Mouse (Mus musculus) mesoderm, embryonic 11.5 days (tissue): Measurements from ENCODE around the gene Sema5a.

Experiments used
- DNase-seq: peaks from one replicate; pipeline ENCODE4 v3.0.0-alpha.2; 2012; ENCODE audit warnings: low read depth, low spot score

Gene Sema5a

DNA sequence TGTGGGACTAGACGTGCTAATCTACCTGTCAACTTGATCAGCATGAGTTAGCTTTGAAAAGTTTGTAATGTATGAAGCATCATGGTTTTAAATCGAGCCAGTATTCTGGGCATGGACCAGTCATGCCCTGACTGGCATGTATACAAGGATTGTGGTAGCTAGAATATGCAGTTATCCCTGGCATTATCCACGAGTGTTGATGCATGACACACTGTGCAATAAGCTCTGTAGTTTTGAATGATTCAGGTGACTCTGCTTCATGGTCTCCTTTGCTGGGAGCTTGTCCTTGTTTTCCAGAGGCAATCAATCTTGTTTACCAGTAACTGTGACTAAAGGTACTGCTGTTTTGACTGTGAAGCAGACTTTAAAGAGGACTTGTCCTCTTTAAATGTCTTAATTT lies 293.5 kb downstream of the Sema5a start:
- DNase-seq: no peak

DNA sequence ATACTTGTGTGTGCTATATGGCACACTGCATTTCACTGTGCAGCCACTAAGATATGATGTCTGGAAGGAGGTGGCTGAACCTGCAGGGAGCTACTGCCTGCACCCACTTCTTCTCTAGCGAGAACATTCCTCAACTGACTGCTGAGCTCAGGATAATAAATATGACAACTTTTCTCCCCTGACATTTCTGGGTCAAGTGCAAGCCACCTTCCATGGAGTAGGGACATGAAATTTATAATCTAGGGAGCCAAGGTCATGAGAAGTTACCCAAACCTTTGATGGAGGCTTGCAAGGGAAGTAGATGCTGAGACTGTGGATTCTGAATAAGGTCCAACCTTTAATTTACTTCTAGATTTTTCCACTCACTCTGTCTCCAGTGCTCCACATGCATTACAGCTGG lies 298.1 kb downstream of the Sema5a start:
- DNase-seq: peak; percentile 35

- DNase-seq: no peak
These were observed 298.6 kb downstream of the Sema5a start for GRCm38 (mm10) chr15:32543181-32543580.

GRCm38 (mm10) chr15:32545455-32545854 lies 300.8 kb downstream of the Sema5a start:
- no peak for DNase-seq

- DNase-seq: no peak
These were observed 302.1 kb downstream of the Sema5a start for GRCm38 (mm10) chr15:32546746-32547145.

- no peak for DNase-seq
These were observed 314.3 kb downstream of the Sema5a start for GRCm38 (mm10) chr15:32558925-32559324.

DNA sequence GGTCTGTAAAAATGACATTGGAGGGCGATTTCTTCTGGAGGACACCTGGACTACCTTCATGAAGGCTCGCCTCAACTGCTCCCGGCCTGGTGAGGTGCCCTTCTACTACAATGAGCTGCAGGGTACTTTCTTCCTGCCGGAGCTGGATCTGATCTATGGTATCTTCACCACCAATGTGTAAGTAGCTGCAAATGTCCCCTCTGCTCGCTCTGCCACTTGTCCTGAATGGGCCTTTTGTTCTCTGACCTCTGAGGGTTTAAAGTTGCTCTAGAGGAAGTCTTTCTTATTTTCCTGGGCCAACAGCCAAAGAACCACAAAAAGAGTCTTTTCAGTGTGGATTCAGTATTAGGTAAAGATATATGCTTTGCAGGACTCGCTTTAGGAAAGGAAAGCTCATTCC lies 318.0 kb downstream of the Sema5a start:
- peak; percentile 23 for DNase-seq

- no peak for DNase-seq
These were observed 323.7 kb downstream of the Sema5a start for GRCm38 (mm10) chr15:32568181-32568857.

DNA sequence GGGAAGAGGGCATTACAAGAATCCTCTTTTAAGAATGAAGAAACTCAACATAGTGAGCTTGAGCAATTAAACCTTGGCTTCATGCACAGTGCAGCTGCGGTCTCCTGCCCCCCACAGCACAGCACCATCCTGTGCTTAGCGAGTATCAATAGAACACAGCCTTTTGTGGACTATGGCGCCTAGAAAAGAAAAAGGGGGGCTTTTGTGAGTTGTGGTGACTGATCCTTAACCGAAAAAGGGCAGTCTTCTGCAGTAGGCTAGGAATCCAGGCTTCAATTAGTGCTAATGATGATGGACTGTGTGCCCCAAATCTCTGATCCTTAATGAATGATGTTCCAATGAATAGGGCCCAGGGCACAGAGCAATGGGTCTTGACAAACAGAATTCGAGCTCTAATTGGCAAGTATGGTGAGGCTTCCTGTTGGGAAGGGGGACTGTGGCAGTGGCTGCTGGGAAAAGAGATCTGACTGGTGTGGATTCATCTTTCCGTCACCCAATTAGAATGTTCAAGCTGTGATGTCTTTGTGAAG lies 324.3 kb downstream of the Sema5a start:
- no peak for DNase-seq

DNA sequence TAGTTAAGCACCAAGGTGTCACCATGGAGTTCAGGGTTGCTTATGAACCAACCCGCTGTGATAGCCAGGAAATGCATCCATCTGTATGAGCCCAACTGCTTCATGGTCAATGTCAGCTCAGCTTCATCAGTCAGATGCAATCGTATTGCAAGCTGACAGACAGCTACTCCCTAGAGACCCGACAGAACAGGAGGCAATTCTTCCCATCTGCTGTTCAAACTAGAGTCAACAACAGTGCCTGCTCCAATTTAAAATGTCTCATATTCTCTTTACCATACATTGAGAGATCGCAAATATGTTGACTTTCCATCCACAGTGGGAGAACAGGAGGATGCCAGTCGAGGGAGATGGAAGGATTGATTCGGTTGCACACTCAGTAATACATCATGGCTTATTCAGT lies 329.7 kb downstream of the Sema5a start:
- DNase-seq: peak; percentile 12

GRCm38 (mm10) chr15:32575212-32575611 lies 330.6 kb downstream of the Sema5a start:
- no peak for DNase-seq

DNA sequence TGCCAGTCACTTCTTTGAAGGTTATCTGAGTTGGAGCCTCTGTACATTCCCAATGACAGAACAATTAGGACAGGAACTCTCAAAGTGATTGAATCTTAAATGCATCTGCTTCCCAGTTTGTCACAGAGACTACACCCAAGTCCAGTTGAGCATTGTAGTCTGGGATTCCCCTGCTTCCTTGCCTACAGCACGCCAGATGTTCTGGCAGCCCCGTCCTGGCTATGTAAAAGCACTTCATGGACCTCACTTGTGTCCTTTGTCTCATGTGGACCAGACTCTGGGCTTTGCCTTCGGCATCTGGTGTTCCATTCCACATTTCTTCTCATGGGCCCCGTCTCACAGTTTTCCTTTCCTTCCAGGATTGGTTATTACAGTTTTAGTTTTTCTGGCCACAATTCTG lies 334.7 kb downstream of the Sema5a start:
- DNase-seq: no peak

DNA sequence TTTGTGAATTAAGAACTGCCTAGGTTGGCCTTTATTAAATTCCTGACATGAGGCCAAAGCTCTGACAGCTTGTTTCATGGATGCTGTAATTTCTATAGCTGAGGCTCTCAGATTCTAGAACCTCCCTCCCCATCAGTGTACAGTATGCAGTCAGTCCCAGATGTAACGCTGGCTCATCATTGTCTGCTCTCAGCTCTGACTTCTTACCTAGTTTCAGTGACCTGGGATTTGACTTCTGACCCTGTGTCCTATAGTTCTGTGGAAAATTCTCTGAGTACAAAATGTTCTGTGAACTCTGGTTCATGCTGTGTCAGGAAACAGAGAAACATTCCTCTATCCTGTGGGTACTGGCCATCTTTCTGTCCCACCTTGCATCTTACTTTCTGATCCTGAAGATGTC lies 346.0 kb downstream of the Sema5a start:
- no peak for DNase-seq

GRCm38 (mm10) chr15:32593746-32594145 lies 349.1 kb downstream of the Sema5a start:
- DNase-seq: no peak

DNA sequence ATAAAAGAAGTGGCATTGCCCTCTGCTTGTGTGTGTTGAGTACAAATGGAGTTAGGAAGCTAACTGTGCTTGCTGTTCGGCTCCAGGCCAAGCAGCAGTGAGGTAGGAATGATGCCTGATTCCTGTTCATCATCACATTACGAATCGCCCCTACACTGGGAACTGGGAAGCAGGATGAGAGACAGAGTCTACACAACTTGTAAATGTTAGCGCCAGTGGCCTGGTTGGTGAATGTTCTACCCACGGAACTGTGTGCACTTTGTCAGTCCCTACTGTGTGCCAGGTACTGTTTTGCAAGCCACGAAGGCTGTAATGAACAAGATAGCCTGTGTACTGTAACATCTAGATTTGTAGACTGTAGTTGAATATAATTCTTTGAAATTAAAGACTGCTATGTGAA lies 352.0 kb downstream of the Sema5a start:
- DNase-seq: no peak

GRCm38 (mm10) chr15:32597189-32597588 lies 352.6 kb downstream of the Sema5a start:
- no peak for DNase-seq

GRCm38 (mm10) chr15:32607236-32607635 lies 362.6 kb downstream of the Sema5a start:
- no peak for DNase-seq

DNA sequence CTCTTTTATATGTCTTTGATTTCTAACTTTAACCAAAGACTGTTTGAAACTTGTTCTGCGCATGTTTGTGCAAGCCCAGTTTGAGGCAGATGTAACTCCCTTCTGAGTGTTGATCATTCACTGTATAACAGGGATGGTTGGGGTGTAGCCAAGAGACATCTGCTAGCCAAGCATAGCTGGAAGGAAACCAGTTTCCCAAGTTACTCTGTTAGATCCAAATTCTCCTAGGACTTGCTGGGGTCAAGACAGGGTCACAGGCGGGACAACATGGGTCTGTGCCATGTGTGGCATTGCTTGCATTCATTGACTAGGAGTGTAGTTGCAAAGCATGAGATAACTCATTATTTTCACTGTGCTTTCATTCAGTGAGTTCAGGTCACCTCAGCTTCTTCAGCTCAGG lies 366.2 kb downstream of the Sema5a start:
- DNase-seq: no peak

GRCm38 (mm10) chr15:32611201-32611600 lies 366.6 kb downstream of the Sema5a start:
- no peak for DNase-seq

DNA sequence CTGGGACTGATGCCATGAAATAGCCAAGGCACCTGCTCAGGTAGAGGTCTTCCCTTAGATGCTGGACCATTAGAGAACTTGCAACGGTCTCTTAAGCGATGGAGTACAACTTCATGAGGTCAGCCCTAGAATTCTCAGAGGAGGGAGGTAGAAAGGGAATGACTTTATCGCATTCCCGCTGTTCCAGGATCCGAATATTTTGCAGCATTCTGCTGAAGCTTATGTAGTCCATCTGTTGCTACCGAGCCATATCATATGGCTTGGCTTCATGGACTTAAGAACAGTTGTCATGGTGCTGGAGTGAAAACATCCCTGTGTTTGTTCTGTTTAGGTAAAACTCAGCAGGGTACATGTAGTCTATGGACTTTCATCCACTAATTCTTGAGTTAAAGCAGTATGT lies 369.1 kb downstream of the Sema5a start:
- no peak for DNase-seq

DNA sequence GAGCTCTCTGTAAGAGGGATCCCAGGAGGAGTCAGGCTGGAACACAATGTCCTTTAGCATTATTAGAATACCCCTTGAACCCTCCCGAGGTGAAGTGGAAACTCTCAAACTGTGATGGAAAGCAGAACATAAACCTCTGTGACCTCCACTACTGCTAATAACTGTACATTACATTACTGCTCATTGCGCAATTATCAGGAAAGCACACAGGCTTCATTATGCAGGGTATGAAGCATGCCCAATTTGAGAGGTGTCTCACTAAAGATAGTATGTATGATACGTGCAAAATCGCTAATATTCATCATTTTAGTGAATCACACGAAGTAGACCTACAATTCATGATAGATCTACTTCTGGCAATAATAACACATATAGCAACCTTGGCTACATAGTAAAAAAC lies 371.2 kb downstream of the Sema5a start:
- DNase-seq: no peak

DNA sequence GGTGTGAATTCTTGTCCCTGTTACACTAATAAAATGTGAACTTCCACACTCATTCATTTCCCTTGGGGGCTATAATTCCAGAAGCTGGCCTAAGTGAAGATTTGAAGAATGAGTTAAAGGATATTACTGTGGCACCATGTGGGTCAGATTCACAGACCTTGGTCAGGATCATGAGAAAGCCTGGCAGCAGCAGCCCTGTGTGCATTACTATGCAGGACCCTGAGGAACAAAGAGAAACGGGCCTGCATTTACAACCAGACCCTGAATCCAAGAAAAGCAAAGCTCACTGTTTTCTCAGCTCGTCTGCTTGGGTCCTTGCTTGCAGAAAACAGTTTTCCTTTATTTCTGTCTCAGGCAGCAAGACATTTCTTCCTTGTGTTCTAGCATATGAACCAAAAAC lies 374.6 kb downstream of the Sema5a start:
- DNase-seq: no peak

GRCm38 (mm10) chr15:32623037-32623739 lies 378.6 kb downstream of the Sema5a start:
- DNase-seq: no peak
